ENCODE assay signal across 8 mouse cellular contexts in genomic region chr8:78820673-78821310, GRCm38 (mm10). TPM values are rescaled to one million over a fixed set of nuclear protein-coding genes. Genes with fewer than 3 reads are reported as not detected.
A peak's percentile ranks its signal among the peaks of the same experiment; 100 is the strongest.
DNase-seq lines count a peak whose midpoint lies in the region; ATAC-seq lines count a peak whose summit lies in the region.

Gene Lsm6, minus strand, starts transcription at chr8:78821140.

- DNase-seq in adipocyte (ENCODE audit: low spot score), result peak; percentile 93
- DNase-seq in embryo, embryonic 10 days (ENCODE audit: low spot score), result peak; percentile 97
- peak; percentile 98 for DNase-seq in gastrocnemius, postnatal 10 days
- DNase-seq in induced T-regulatory cell, adult 2 months (ENCODE audit: low read depth), result peak; percentile 99
- DNase-seq in left cerebral cortex, adult 9 months (ENCODE audit: low spot score in 2 of 2), result peak; percentile 89 to 98
- peak; percentile 99 for DNase-seq in right cerebral cortex, postnatal 14 days
- DNase-seq in urinary bladder, postnatal 36 days (ENCODE audit: low spot score in 2 of 2), result peak; percentile 98 to 99

- ATAC-seq in megakaryocyte progenitor cell, adult 5-6 weeks (replicated peaks; ENCODE audit: poor library complexity), result peak; percentile 92

RNA-seq across cellular contexts. Expression of gene Lsm6, which starts in this region (rescaled TPM):
- total RNA-seq in gastrocnemius, postnatal 10 days (2021), result 100 to 1,000 TPM; 126 TPM
- 208 and 211 TPM in 2 replicates for total RNA-seq in megakaryocyte progenitor cell, adult 5-6 weeks (2015)
- 214 and 218 TPM in 2 replicates for total RNA-seq in megakaryocyte progenitor cell, adult 5-6 weeks (2017)

Comparison
In these comparisons a context has a peak if more than half of its experiments do, and no peak if none do; other contexts are left out.
1. Peak in every context shown above with its lines: DNase-seq and ATAC-seq.